Mouse (Mus musculus): Measurements from ENCODE around the gene Brsk1. TPM values are rescaled to one million over a fixed set of nuclear protein-coding genes. Genes with fewer than 3 reads are reported as not detected.

The Brsk1 gene
- polyA plus RNA-seq, 1 experiment from 2014 or later: 0.71 TPM

GRCm38 (mm10) chr7:4663179-4663578, 27.2 kb upstream of the Brsk1 start:
- Histone ChIP-seq H3K4me1 (replicated peaks; ENCODE audit: insufficient read depth, low read length) (0 out of 2 replicates have a peak, but pooled peaks cover 7% of the 10 kb centered on the region), H3K9ac (ENCODE audit: low read depth, low read length) (no peak overlapping the region), H3K4me3 (replicated peaks; ENCODE audit: low read depth, low read length) (no peak overlapping the region), H3K4me2 (ENCODE audit: low read length) (no peak overlapping the region), H3K36me3 (ENCODE audit: insufficient read depth, low read length) (peaks cover 20% of the 10 kb centered on the region; the same call in 1 of the 2 replicates), H3K27me3 (ENCODE audit: insufficient read depth, low read length) (no peaks in the 10 kb centered on the region), H3K27ac (no peak overlapping the region), H3K9me3 (replicated peaks; ENCODE audit: low read length) (no peaks in the 10 kb centered on the region)
- WGBS: 82% methylated on average over 8 of the region's 8 CpGs
- DNase-seq (ENCODE audit: low spot score) (no peak), ATAC-seq (replicated peaks; ENCODE audit: low FRiP score, low read depth) (no peak)
- TF ChIP-seq CTCF (IDR thresholded peaks at IDR 0.05; ENCODE audit: low read depth): no peak

- Histone ChIP-seq H3K4me1 (replicated peaks; ENCODE audit: insufficient read depth, low read length) (0 out of 2 replicates have a peak, but pooled peaks cover 7% of the 10 kb centered on the region), H3K9me3 (replicated peaks; ENCODE audit: low read length) (no peaks in the 10 kb centered on the region), H3K27me3 (ENCODE audit: insufficient read depth, low read length) (no peaks in the 10 kb centered on the region), H3K4me3 (replicated peaks; ENCODE audit: low read depth, low read length) (no peak overlapping the region), H3K27ac (no peak overlapping the region), H3K9ac (ENCODE audit: low read depth, low read length) (no peak overlapping the region), H3K4me2 (ENCODE audit: low read length) (no peak overlapping the region), H3K36me3 (ENCODE audit: insufficient read depth, low read length) (peaks cover 25% of the 10 kb centered on the region; the same call in 1 of the 2 replicates)
- no peak for DNase-seq (ENCODE audit: low spot score)
- no peak for TF ChIP-seq CTCF (IDR thresholded peaks at IDR 0.05; ENCODE audit: low read depth)
- ATAC-seq (replicated peaks; ENCODE audit: low FRiP score, low read depth): no peak
- 87% methylated on average over 2 of the region's 2 CpGs for WGBS
Measured at GRCm38 (mm10) chr7:4663742-4664141, 26.7 kb upstream of the Brsk1 start.

GRCm38 (mm10) chr7:4666871-4667270, 23.5 kb upstream of the Brsk1 start:
- Histone ChIP-seq H3K9ac (ENCODE audit: low read depth, low read length) (no peak overlapping the region), H3K27ac (no peak overlapping the region), H3K4me2 (ENCODE audit: low read length) (no peak overlapping the region), H3K4me1 (replicated peaks; ENCODE audit: insufficient read depth, low read length) (no peaks in the 10 kb centered on the region), H3K9me3 (replicated peaks; ENCODE audit: low read length) (no peaks in the 10 kb centered on the region), H3K27me3 (ENCODE audit: insufficient read depth, low read length) (no peaks in the 10 kb centered on the region), H3K4me3 (replicated peaks; ENCODE audit: low read depth, low read length) (no peak overlapping the region), H3K36me3 (ENCODE audit: insufficient read depth, low read length) (peaks cover 29% of the 10 kb centered on the region)
- no peak for ATAC-seq (replicated peaks; ENCODE audit: low FRiP score, low read depth)
- no peak for TF ChIP-seq CTCF (IDR thresholded peaks at IDR 0.05; ENCODE audit: low read depth)
- no peak for DNase-seq (ENCODE audit: low spot score)
- 89% methylated on average over 5 of the region's 5 CpGs for WGBS

- no peak overlapping the region for H3K4me3 ChIP-seq (replicated peaks; ENCODE audit: low read depth, low read length)
- no peak overlapping the region for H3K4me2 ChIP-seq (ENCODE audit: low read length)
- ATAC-seq (replicated peaks; ENCODE audit: low FRiP score, low read depth): no peak
- 94% methylated on average over 8 of the region's 8 CpGs for WGBS
- no peaks in the 10 kb centered on the region for H3K4me1 ChIP-seq (replicated peaks; ENCODE audit: insufficient read depth, low read length)
- no peak for TF ChIP-seq CTCF (IDR thresholded peaks at IDR 0.05; ENCODE audit: low read depth)
- no peaks in the 10 kb centered on the region for H3K9me3 ChIP-seq (replicated peaks; ENCODE audit: low read length)
- H3K27me3 ChIP-seq (ENCODE audit: insufficient read depth, low read length): no peaks in the 10 kb centered on the region
- no peak for DNase-seq (ENCODE audit: low spot score)
- no peak overlapping the region for H3K27ac ChIP-seq
- no peak overlapping the region for H3K9ac ChIP-seq (ENCODE audit: low read depth, low read length)
- H3K36me3 ChIP-seq (ENCODE audit: insufficient read depth, low read length): peaks cover 30% of the 10 kb centered on the region
Measured at GRCm38 (mm10) chr7:4668506-4668905, 21.9 kb upstream of the Brsk1 start.

GRCm38 (mm10) chr7:4669156-4669555, 21.2 kb upstream of the Brsk1 start:
- Histone ChIP-seq H3K27me3 (ENCODE audit: insufficient read depth, low read length) (no peaks in the 10 kb centered on the region), H3K9me3 (replicated peaks; ENCODE audit: low read length) (no peaks in the 10 kb centered on the region), H3K27ac (no peak overlapping the region), H3K4me1 (replicated peaks; ENCODE audit: insufficient read depth, low read length) (no peaks in the 10 kb centered on the region), H3K4me2 (ENCODE audit: low read length) (no peak overlapping the region), H3K4me3 (replicated peaks; ENCODE audit: low read depth, low read length) (no peak overlapping the region), H3K9ac (ENCODE audit: low read depth, low read length) (no peak overlapping the region), H3K36me3 (ENCODE audit: insufficient read depth, low read length) (peaks cover 28% of the 10 kb centered on the region)
- no peak for DNase-seq (ENCODE audit: low spot score)
- no peak for ATAC-seq (replicated peaks; ENCODE audit: low FRiP score, low read depth)
- 96% methylated on average over 9 of the region's 9 CpGs for WGBS
- no peak for TF ChIP-seq CTCF (IDR thresholded peaks at IDR 0.05; ENCODE audit: low read depth)

- Histone ChIP-seq H3K4me2 (ENCODE audit: low read length) (no peak overlapping the region), H3K36me3 (ENCODE audit: insufficient read depth, low read length) (peaks cover 24% of the 10 kb centered on the region), H3K27ac (no peak overlapping the region), H3K9ac (ENCODE audit: low read depth, low read length) (no peak overlapping the region), H3K4me1 (replicated peaks; ENCODE audit: insufficient read depth, low read length) (no peaks in the 10 kb centered on the region), H3K9me3 (replicated peaks; ENCODE audit: low read length) (no peaks in the 10 kb centered on the region), H3K27me3 (ENCODE audit: insufficient read depth, low read length) (no peaks in the 10 kb centered on the region), H3K4me3 (replicated peaks; ENCODE audit: low read depth, low read length) (no peak overlapping the region)
- DNase-seq (ENCODE audit: low spot score): no peak
- TF ChIP-seq CTCF (IDR thresholded peaks at IDR 0.05; ENCODE audit: low read depth): no peak
- WGBS: 93% methylated on average over 8 of the region's 8 CpGs
- no peak for ATAC-seq (replicated peaks; ENCODE audit: low FRiP score, low read depth)
Measured at GRCm38 (mm10) chr7:4670655-4671255, 19.6 kb upstream of the Brsk1 start.

GRCm38 (mm10) chr7:4671956-4672355, 18.4 kb upstream of the Brsk1 start:
- Histone ChIP-seq H3K27me3 (ENCODE audit: insufficient read depth, low read length) (no peaks in the 10 kb centered on the region), H3K4me1 (replicated peaks; ENCODE audit: insufficient read depth, low read length) (no peaks in the 10 kb centered on the region), H3K4me2 (ENCODE audit: low read length) (no peak overlapping the region), H3K27ac (no peak overlapping the region), H3K36me3 (ENCODE audit: insufficient read depth, low read length) (peaks cover 27% of the 10 kb centered on the region), H3K4me3 (replicated peaks; ENCODE audit: low read depth, low read length) (no peak overlapping the region), H3K9ac (ENCODE audit: low read depth, low read length) (no peak overlapping the region), H3K9me3 (replicated peaks; ENCODE audit: low read length) (no peaks in the 10 kb centered on the region)
- 63% methylated on average over 4 of the region's 4 CpGs for WGBS
- DNase-seq (ENCODE audit: low spot score) (no peak), ATAC-seq (replicated peaks; ENCODE audit: low FRiP score, low read depth) (no peak; the same call in 1 of the 2 replicates)
- TF ChIP-seq CTCF (IDR thresholded peaks at IDR 0.05; ENCODE audit: low read depth): no peak
